Mouse (Mus musculus) urinary bladder, postnatal 14 days (tissue): ENCODE measurements around the gene Dock2.
"Not testable (repeated sequence)": the region's sequence is repeated elsewhere in the genome, so short reads cannot be mapped to it uniquely, and the experiment has no call there.

Source experiments
- DNase-seq: peaks from one replicate; pipeline ENCODE4 v3.0.0; 2021; ENCODE audit warnings: low spot score

The Dock2 gene

GRCm38 (mm10) chr11:34783587-34784043 is at the start of gene Dock2:
Gene Dock2 (minus strand): TSS chr11:34783892.
- no peak for DNase-seq

DNA sequence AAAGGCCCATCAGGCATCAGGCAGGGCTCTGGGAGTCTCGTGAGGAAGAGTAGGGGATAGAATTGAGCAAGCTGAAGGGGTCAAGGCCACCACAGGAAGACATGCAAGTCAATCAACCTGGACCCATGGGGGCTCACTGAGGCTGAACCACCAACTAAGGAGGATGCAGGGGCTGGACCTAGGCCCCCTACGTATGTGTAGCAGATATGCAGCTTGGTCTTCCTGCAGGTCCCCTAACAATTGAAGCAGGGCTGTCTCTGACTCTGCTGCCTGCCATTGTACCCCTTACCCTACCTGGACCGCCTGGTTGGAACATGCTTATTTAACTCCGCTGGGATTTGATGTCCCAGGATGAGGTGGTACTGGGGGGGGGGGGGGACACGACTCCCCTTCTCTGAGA is 49.0 kb upstream of the Dock2 start:
- no peak for DNase-seq

DNA sequence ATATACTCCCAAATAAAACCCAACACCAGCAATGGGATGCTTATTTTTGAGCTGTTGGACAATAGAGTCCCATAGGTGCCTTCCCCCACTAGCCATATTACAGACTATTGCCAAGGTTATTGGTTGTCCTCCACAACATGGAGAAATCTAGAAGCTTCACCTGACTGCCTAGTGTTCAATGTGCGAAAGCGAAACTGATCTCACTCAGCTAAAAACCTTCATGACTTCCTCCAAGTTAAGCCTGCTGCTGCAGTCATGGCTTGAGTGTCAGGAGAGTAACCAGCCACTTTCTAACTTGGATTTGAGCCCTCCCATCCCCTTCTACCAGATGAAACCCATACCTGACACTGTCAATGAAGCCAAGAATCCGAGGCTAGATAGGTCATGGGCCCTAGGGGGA is 44.1 kb upstream of the Dock2 start:
- DNase-seq = no peak

GRCm38 (mm10) chr11:34826940-34827339 is 43.2 kb upstream of the Dock2 start:
- no peak for DNase-seq

DNA sequence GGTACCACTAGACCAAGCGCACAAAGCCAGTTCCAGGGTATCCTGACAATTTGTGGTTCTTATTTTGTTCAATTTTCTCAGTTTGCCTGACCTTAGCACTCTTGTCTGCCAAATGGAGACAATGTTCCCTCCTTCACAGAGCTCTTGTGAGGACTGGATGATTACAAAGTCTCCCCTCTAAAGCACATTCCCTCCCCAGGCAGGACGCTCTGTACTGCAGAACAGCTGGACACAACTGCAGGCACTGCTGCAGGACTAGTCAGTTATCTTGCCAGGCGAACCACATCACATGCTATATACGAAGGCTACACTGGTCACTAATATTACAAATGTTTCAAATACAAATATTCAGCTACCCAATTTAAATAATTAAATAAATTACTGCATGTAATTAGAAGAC is 41.1 kb upstream of the Dock2 start:
- no peak for DNase-seq

- no peak for DNase-seq
Measured at GRCm38 (mm10) chr11:34814767-34815166, 31.1 kb upstream of the Dock2 start.

DNA sequence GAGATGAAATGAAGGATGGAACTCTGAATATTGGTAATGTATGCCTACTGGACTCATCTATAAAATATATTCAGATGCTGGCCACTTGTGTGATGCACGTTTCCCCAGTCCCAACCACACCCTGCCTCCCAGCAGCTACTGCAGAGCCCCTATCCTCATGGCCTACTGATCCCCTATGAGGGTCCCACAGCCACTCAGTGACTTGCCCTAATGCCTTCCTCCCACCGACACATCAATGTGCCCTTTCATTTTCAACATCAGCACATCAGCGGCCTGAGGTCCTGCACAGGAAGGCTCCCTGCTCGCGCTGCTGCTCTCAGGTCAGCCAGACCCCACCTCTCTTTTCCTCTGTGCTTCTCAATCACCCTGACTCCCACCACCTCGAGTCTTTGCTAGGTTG is 30.6 kb upstream of the Dock2 start:
- DNase-seq = no peak

- DNase-seq = not testable (repeated sequence)
Measured at GRCm38 (mm10) chr11:34805026-34805425, 21.3 kb upstream of the Dock2 start.

DNA sequence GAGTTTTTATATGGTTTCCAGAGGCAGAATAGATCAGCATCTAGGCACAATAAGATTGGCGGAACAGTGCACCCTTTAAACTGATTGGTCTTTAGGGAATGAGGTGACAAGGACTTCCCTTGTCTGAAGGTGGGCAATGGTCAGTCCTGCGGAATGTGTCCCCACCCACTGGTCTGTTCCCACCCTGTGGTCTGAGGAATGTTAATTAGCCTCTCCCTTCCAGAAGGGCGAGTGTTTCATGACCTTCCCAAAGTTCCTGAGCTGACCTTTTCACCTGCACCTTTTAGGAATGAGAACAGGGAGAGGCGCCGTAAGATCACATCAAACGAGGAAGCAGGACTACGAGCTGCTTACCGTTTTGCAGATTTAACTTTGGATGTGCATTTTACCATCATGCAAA is 14.4 kb upstream of the Dock2 start:
- DNase-seq = not testable (repeated sequence)

DNA sequence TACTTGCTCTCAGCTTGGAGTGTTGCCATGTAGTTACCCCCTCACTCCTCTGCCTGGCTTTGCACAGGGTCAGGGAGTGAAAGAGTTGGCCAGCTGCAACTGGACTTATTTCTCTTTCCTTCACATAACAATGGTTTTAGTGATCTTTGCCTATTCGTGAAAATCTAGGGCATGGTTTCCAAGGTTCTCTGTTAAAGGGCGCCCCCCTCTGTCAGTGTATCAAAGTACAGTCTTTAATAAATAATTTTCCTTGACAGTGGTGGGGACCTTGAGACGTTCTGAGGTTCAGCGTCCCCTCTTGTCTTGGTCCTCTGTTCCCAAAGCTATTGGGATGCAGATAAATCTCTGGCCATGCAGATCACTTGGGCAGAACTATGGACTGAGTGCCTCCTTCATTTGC is 12.4 kb upstream of the Dock2 start:
- DNase-seq = no peak

- no peak for DNase-seq
Measured at GRCm38 (mm10) chr11:34791872-34792271, 8.2 kb upstream of the Dock2 start.

DNA sequence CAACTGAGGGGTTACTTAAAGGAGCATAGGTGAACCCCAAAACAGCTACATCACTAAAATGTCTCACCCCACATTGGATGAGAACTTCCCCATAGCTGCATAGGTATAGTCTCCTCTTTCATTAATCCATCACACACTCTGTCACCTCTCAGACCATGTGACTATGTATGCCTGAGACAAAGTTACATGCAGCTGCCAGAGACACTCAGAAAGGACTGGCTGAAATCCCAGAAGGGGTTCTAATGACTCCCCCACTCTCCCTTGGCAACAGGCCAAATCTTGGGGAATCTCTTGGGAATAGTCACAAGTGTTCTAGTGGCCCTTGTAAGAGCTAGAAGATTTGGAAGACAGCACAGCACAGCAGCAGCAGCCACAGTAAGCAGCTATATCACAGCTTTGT is 1.2 kb upstream of the Dock2 start:
- DNase-seq = no peak

- no peak for DNase-seq
Measured at GRCm38 (mm10) chr11:34782516-34783430, 919 bp downstream of the Dock2 start.

DNA sequence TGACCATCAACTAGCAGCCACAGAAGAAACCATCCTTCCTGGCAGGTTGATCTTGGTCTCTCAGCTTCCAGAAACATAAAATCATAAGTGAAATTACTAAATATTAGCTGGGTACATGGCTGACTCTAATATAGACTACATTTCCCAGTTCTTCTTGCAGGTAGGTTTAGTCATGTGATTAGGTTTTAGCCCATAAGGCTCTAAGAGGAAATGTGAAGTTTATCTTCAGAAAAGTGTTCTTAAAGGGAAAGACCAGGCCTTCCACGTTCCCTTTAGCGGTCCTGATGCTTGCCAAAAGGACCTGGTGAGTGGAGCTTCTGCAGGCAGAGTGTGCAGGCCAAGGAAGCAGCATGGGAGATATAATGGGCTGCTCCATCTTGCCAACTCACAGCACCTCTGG is 2.9 kb downstream of the Dock2 start:
- no peak for DNase-seq

DNA sequence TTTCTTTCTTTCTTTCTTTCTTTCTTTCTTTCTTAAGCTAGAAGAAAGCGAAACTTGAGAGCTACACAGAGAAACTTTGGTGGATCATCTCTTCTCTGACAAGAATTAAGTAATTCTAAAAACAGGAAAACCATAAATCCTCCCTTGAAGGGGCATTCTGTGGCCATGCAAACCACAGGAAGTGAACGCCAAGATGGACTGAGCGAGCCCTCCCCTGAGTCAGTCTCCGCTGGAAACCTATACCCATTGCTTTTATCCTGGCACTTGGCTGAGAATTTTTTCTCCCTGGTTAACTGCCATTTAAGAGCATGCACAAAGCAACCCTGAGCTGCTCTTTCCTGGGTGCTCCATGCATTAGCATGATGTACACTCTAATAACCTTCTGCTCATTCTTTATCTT is 3.7 kb downstream of the Dock2 start:
- DNase-seq = no peak

GRCm38 (mm10) chr11:34778351-34778750 is 5.3 kb downstream of the Dock2 start:
- no peak for DNase-seq

DNA sequence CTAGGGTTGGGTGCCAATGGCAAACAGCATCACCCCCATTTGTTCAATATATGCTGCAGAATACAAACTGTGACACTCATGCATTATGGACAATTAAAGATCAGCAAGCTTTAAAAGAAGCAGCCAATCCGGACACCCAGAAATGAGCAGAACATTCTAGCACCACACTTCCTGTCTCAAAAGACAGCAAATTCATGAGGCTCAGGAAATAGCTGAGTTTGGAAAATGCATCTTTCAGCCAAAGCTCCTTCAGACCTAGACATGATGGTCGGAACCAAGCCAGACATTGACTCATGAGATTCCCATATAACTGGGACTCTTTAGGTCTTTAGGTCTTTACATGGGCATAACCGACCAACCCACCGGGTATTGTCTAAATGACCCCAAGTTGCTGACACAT is 6.2 kb downstream of the Dock2 start:
- DNase-seq = no peak

- DNase-seq = no peak
Measured at GRCm38 (mm10) chr11:34776054-34776453, 7.6 kb downstream of the Dock2 start.

- no peak for DNase-seq
Measured at GRCm38 (mm10) chr11:34774636-34775035, 9.1 kb downstream of the Dock2 start.

- no peak for DNase-seq
Measured at GRCm38 (mm10) chr11:34773304-34773895, 10.3 kb downstream of the Dock2 start.

DNA sequence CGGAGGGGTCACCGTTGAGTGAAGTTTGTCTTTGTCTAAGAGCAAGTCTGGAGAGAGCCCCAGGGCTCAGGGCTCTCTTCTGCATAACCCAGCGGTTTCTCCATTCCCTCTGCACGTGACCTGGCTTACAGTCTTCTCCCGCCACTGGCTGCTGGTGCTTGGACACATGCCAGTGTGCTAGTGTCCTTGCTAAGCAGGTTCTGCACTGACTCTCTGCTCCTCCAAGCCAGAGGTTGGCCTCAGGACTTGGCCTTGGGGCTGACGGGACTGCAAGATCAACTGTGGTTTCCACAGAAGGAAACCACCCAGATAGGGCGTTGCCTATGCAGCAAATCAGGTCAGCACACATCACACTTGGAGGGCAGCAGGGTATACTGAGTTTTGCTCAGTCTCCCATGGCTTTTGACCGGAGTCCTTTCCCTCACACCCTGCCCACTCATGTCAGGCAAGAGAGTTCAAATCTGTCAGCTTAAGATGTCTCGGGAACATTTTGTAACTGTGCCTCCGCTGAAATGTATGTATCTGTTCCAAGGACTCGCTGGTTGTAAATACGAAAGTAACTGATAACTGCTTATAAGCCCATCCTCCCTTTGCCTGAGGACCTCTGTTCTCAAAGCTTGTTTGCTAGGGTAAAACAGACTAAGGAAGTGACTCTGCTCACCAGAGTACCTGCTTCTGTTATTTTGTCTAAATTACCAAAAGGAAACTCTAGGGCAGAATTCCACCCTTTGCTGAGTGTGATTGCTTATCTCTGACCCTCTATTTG is 12.3 kb downstream of the Dock2 start:
- DNase-seq = peak; percentile 67

DNA sequence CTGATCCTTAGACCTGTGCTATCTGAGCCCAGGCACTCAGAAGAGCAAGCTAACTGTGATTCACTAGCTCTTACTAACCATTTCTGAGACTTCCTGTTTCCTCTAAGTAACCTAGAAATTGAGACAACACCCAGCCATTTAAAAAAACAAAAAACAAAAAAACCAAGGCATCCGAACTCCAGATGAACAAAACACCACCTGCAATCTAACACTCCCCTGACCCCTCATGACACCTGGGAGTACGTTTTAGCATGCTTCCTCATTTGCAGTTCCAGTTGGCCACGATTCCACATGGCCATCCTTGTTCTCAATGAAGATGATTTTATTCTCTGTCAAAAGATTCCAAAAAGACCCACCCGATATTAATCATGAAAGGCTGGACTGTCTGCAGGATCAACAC is 13.0 kb downstream of the Dock2 start:
- DNase-seq = no peak

DNA sequence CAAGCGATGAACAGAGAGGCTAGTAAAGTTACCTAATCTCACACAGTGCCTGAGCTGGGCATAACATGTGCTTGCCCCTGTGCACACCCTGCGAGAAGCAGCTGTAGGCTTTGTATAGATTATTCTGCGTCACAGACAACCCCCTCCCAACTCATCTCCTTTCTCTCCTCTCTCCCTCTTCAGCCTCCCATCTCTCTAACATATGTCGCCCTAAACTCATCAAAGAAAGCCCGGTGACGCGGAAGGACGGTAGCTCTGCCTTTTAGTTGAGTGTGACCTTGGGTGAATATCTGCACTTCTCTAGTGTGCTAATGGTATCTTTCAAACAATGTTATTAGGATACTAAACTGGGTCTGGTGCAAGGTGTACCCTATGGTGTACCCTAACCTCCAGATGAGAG is 13.7 kb downstream of the Dock2 start:
- DNase-seq = no peak
